Mouse (Mus musculus) hindbrain, embryonic 15.5 days (tissue): ENCODE results near the gene Rims4. TPM values are rescaled to one million over a fixed set of nuclear protein-coding genes. Genes with fewer than 3 reads are reported as not detected.

Experiments used
- polyA plus RNA-seq: library from polyadenylated mRNA; unstranded; fragments of >200 nt; fragmentation: Nextera tagmentation; extraction: Ambion mirVana; gene quantifications from 2 replicates; pipeline ENCODE4 v1.2.1, GENCODE M21; 2015

Rims4 gene
- polyA plus RNA-seq, 1 experiment from 2014 or later = 21.5 TPM

Other genes with a start within 250 kb of the Rims4 start
- gene Ada, start 168.4 kb downstream of the Rims4 start, polyA plus RNA-seq = 4.2 and 4.4 TPM in 2 replicates
- gene Ccn5, start 97.8 kb downstream of the Rims4 start, polyA plus RNA-seq = 0.23 and 0.45 TPM in 2 replicates
- 0.16 and 0.25 TPM in 2 replicates for gene Kcnk15, start 65.0 kb downstream of the Rims4 start, polyA plus RNA-seq
- 488 and 498 TPM in 2 replicates for gene Ywhab, start 76.3 kb upstream of the Rims4 start, polyA plus RNA-seq
- 1.2 and 1.8 TPM in 2 replicates for gene Pabpc1l, start 106.8 kb upstream of the Rims4 start, polyA plus RNA-seq
- 17.5 and 21.4 TPM in 2 replicates for gene Stk4, start 151.6 kb upstream of the Rims4 start, polyA plus RNA-seq
- gene Tomm34, start 152.5 kb upstream of the Rims4 start, polyA plus RNA-seq = 50.0 and 52.5 TPM in 2 replicates